Mouse (Mus musculus) MEL (cell line): ENCODE data around the gene Ust. TPM values are rescaled to one million over a fixed set of nuclear protein-coding genes. Genes with fewer than 3 reads are reported as not detected.

Experiments
- DNase-seq: peaks from one replicate; pipeline ENCODE4 v3.0.0; 2011; ENCODE audit warnings: low read depth, low spot score
- H3K27ac ChIP-seq: 2 replicates; pipeline ENCODE4 v1.5.1; 2012; ENCODE audit warnings: low read depth, mild to moderate bottlenecking, control low read depth, low read length, moderate library complexity; ENCODE audit not compliant: control insufficient read depth
- H3K27me3 ChIP-seq, 2 experiments: fragments of 150-350 bp in 1 of 2; sonication (generic) in 1 of 2; 2 replicates each; pipeline ENCODE4 v1.6.1; 2012; ENCODE audit warnings: low read length in 2 of 2, mild to moderate bottlenecking in 2 of 2, improper control_type of control experiment in 1 of 2, moderate library complexity in 1 of 2; ENCODE audit not compliant: insufficient read depth in 2 of 2, control insufficient read depth in 1 of 2
- H3K36me3 ChIP-seq, 2 experiments: 2 replicates each; pipeline ENCODE4 v1.6.1; 2012 to 2014; ENCODE audit warnings: low read length in 2 of 2, improper control_type of control experiment in 1 of 2, inconsistent platforms in 1 of 2, mild to moderate bottlenecking in 1 of 2; ENCODE audit not compliant: insufficient read depth in 2 of 2, control insufficient read depth in 1 of 2
- H3K4me1 ChIP-seq, 2 experiments: fragments of 150-350 bp in 1 of 2; sonication (generic) in 1 of 2; 2 replicates each; pipeline ENCODE4 v1.6.1; 2012; ENCODE audit warnings: low read length in 2 of 2, improper control_type of control experiment in 1 of 2, mild to moderate bottlenecking in 1 of 2; ENCODE audit not compliant: insufficient read depth in 2 of 2, control insufficient read depth in 1 of 2
- H3K4me3 ChIP-seq, 2 experiments: fragments of 150-350 bp in 1 of 2; sonication (generic) in 1 of 2; 2 replicates each; pipeline ENCODE4 v1.5.1; 2012; ENCODE audit warnings: low read depth in 2 of 2, low read length in 2 of 2, mild to moderate bottlenecking in 2 of 2, moderate library complexity in 2 of 2, control low read depth in 1 of 2, improper control_type of control experiment in 1 of 2; ENCODE audit not compliant: control insufficient read depth in 1 of 2, insufficient read depth in 1 of 2
- H3K79me2 ChIP-seq: 2 replicates; pipeline ENCODE4 v1.6.1; 2012; ENCODE audit warnings: mild to moderate bottlenecking, low read length, moderate library complexity; ENCODE audit not compliant: control insufficient read depth, poor library complexity, insufficient read depth
- H3K9ac ChIP-seq: 2 replicates; pipeline ENCODE4 v1.6.1; 2012; ENCODE audit warnings: low read depth, mild to moderate bottlenecking, control low read depth, low read length, moderate library complexity; ENCODE audit not compliant: control insufficient read depth, poor library complexity, severe bottlenecking
- H3K9me3 ChIP-seq: fragments of 150-350 bp; sonication (generic); replicated peaks from 2 replicates; pipeline ENCODE4 v1.6.1; 2012; ENCODE audit warnings: mild to moderate bottlenecking, low read length, improper control_type of control experiment, moderate library complexity; ENCODE audit not compliant: insufficient read depth
- CHD2 ChIP-seq: IDR thresholded peaks from 2 replicates; pipeline ENCODE4 v1.6.1; 2011; ENCODE audit warnings: low read length, improper control_type of control experiment
- CTCF ChIP-seq, 3 experiments: IDR thresholded peaks in 2 of 3; conservative IDR thresholded peaks in 1 of 3; 2 replicates each; pipeline ENCODE4 v1.5.1; 2011 to 2012; ENCODE audit warnings: low read length in 3 of 3, low read depth in 2 of 3, mild to moderate bottlenecking in 2 of 3, improper control_type of control experiment in 1 of 3, inconsistent platforms in 1 of 3, mixed read lengths in 1 of 3, moderate library complexity in 1 of 3; ENCODE audit not compliant: control insufficient read depth in 1 of 3, insufficient read depth in 1 of 3, poor library complexity in 1 of 3, severe bottlenecking in 1 of 3
- E2F4 ChIP-seq: IDR thresholded peaks from 2 replicates; pipeline ENCODE4 v1.6.1; 2011; ENCODE audit warnings: low read depth, low read length, improper control_type of control experiment, borderline replicate concordance
- ELF1 ChIP-seq: IDR thresholded peaks from 2 replicates; pipeline ENCODE4 v1.6.1; 2014; ENCODE audit warnings: low read depth, mild to moderate bottlenecking, inconsistent platforms, low read length, improper control_type of control experiment, moderate library complexity
- EP300 ChIP-seq, 2 experiments: IDR thresholded peaks; 2 replicates each; pipeline ENCODE4 v1.6.1; 2011; ENCODE audit warnings: improper control_type of control experiment in 2 of 2, low read length in 2 of 2, low read depth in 1 of 2, mild to moderate bottlenecking in 1 of 2
- ETS1 ChIP-seq: IDR thresholded peaks from 2 replicates; pipeline ENCODE4 v1.6.1; 2012; ENCODE audit warnings: low read depth, mild to moderate bottlenecking, inconsistent platforms, low read length, improper control_type of control experiment, moderate library complexity
- GATA1 ChIP-seq: IDR thresholded peaks from 2 replicates; pipeline ENCODE4 v1.6.1; 2011; ENCODE audit warnings: low read depth, low read length, improper control_type of control experiment
- JUND ChIP-seq: IDR thresholded peaks from 2 replicates; pipeline ENCODE4 v1.6.1; 2011; ENCODE audit warnings: low read depth, mild to moderate bottlenecking, improper control_type of control experiment, low read length
- MEF2A ChIP-seq: IDR thresholded peaks from 2 replicates; pipeline ENCODE4 v1.6.1; 2014; ENCODE audit warnings: low read depth, mild to moderate bottlenecking, inconsistent platforms, low read length, improper control_type of control experiment; ENCODE audit not compliant: poor library complexity, insufficient replicate concordance, severe bottlenecking; ENCODE audit errors: extremely low read depth
- MXI1 ChIP-seq: IDR thresholded peaks from 2 replicates; pipeline ENCODE4 v1.6.1; 2011; ENCODE audit warnings: mild to moderate bottlenecking, low read depth, low read length, improper control_type of control experiment
- MYB ChIP-seq: IDR thresholded peaks from 2 replicates; pipeline ENCODE4 v1.6.1; 2011; ENCODE audit warnings: mild to moderate bottlenecking, low read depth, low read length, improper control_type of control experiment
- NRF1 ChIP-seq: IDR thresholded peaks from 2 replicates; pipeline ENCODE4 v1.6.1; 2014; ENCODE audit warnings: low read depth, mild to moderate bottlenecking, inconsistent platforms, low read length, improper control_type of control experiment, moderate library complexity; ENCODE audit not compliant: poor library complexity, insufficient read depth, severe bottlenecking
- POLR2A ChIP-seq, 2 experiments: IDR thresholded peaks; 2 replicates each; pipeline ENCODE4 v1.6.1; 2011 to 2012; ENCODE audit warnings: low read length in 2 of 2, mild to moderate bottlenecking in 2 of 2, control low read depth in 1 of 2, improper control_type of control experiment in 1 of 2, low read depth in 1 of 2, moderate library complexity in 1 of 2; ENCODE audit not compliant: control insufficient read depth in 1 of 2, insufficient read depth in 1 of 2, poor library complexity in 1 of 2
- POLR2AphosphoS2 ChIP-seq: IDR thresholded peaks from 2 replicates; pipeline ENCODE4 v1.6.1; 2011; ENCODE audit warnings: low read length, improper control_type of control experiment
- SIN3A ChIP-seq: IDR thresholded peaks from 2 replicates; pipeline ENCODE4 v1.6.1; 2012; ENCODE audit warnings: low read length, improper control_type of control experiment, inconsistent platforms
- TAL1 ChIP-seq: IDR thresholded peaks from 2 replicates; pipeline ENCODE4 v1.6.1; 2012; ENCODE audit warnings: mild to moderate bottlenecking, inconsistent platforms, low read length, moderate library complexity, mixed read lengths
- TBP ChIP-seq: IDR thresholded peaks from 2 replicates; pipeline ENCODE4 v1.8.0; 2011; ENCODE audit warnings: low read depth, low read length, improper control_type of control experiment
- TCF12 ChIP-seq: IDR thresholded peaks from 2 replicates; pipeline ENCODE4 v1.6.1; 2014; ENCODE audit warnings: low read depth, mild to moderate bottlenecking, inconsistent platforms, low read length, improper control_type of control experiment, moderate library complexity
- UBTF ChIP-seq: IDR thresholded peaks from 2 replicates; pipeline ENCODE4 v1.6.1; 2012; ENCODE audit warnings: low read depth, mild to moderate bottlenecking, inconsistent platforms, low read length, improper control_type of control experiment, moderate library complexity, borderline replicate concordance; ENCODE audit not compliant: insufficient read depth
- USF1 ChIP-seq: IDR thresholded peaks from 2 replicates; pipeline ENCODE4 v1.6.1; 2014; ENCODE audit warnings: low read depth, mild to moderate bottlenecking, inconsistent platforms, low read length, improper control_type of control experiment, moderate library complexity
- USF2 ChIP-seq, 2 experiments: IDR thresholded peaks; 2 replicates each; pipeline ENCODE4 v1.6.1; 2011 to 2012; ENCODE audit warnings: improper control_type of control experiment in 2 of 2, low read length in 2 of 2, borderline replicate concordance in 1 of 2, inconsistent platforms in 1 of 2, low read depth in 1 of 2, mild to moderate bottlenecking in 1 of 2; ENCODE audit not compliant: insufficient read depth in 1 of 2
- ZKSCAN1 ChIP-seq: IDR thresholded peaks from 2 replicates; pipeline ENCODE4 v1.6.1; 2012; ENCODE audit warnings: low read depth, mild to moderate bottlenecking, inconsistent platforms, low read length, improper control_type of control experiment, moderate library complexity
- ZNF384 ChIP-seq: IDR thresholded peaks from 2 replicates; pipeline ENCODE4 v1.6.1; 2012; ENCODE audit warnings: low read depth, mild to moderate bottlenecking, inconsistent platforms, low read length, improper control_type of control experiment
- polyA plus RNA-seq, 2 experiments: library from polyadenylated mRNA; stranded (reverse) in 1 of 2; unstranded in 1 of 2; fragments of >175 nt in 1 of 2; fragments of >200 nt in 1 of 2; gene quantifications; 2 replicates each; pipeline versions ENCODE4 v1.2.1 to v1.2.4; 2012; ENCODE audit warnings: low replicate concordance in 2 of 2, low read depth in 1 of 2; ENCODE audit not compliant: insufficient read length in 2 of 2, insufficient read depth in 1 of 2, missing spikeins in 1 of 2
- total RNA-seq: library from RNA; depleted of rRNA; stranded (reverse); fragments of 300-350 nt; gene quantifications from 2 replicates; pipeline ENCODE4 v1.2.3, GENCODE M21; 2012

Gene Ust
- total and polyA plus RNA-seq, 3 experiments = not detected

DNA sequence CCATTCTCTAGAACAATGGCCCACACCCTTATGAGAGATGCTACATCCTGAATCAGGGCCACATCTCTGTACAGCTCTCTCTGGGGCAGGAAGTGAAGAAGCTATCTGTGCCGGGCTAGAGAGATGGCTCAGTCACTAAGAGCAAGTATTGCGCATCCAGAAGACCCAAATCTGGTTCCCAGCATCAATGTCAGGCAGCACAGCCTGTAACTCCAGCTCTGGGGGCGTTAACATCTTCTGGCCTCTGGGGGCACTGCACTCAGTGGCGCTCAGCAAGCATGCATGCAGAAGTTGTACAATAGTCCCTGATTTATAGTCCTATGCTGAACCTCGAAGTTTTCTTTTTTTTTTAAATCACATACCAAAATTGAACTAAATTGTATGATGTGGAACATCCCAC, 341.0 kb downstream of the Ust start:
- no peak overlapping the region for H3K27ac ChIP-seq
- TF ChIP-seq CTCF (IDR thresholded peaks at IDR 0.05 in 2 of 3, conservative IDR thresholded peaks at IDR 0.05 in 1 of 3; ENCODE audit: control insufficient read depth in 1 of 3, insufficient read depth in 1 of 3, low read depth in 2 of 3, low read length in 3 of 3, poor library complexity in 1 of 3, severe bottlenecking in 1 of 3) (peak in 1 of 3 experiments; percentile 9; a peak in 2 of 6 replicates), EP300 (IDR thresholded peaks at IDR 0.05; ENCODE audit: low read depth in 1 of 2, low read length in 2 of 2) (no peak)
- H3K9me3 ChIP-seq = no peaks in the 10 kb centered on the region
- no peak overlapping the region for H3K4me3 ChIP-seq
- H3K79me2 ChIP-seq = no peaks in the 10 kb centered on the region
- H3K27me3 ChIP-seq = no peaks in the 10 kb centered on the region
- H3K9ac ChIP-seq = no peak overlapping the region
- H3K4me1 ChIP-seq = no peaks in the 10 kb centered on the region
- no peaks in the 10 kb centered on the region for H3K36me3 ChIP-seq
- DNase-seq = no peak

DNA sequence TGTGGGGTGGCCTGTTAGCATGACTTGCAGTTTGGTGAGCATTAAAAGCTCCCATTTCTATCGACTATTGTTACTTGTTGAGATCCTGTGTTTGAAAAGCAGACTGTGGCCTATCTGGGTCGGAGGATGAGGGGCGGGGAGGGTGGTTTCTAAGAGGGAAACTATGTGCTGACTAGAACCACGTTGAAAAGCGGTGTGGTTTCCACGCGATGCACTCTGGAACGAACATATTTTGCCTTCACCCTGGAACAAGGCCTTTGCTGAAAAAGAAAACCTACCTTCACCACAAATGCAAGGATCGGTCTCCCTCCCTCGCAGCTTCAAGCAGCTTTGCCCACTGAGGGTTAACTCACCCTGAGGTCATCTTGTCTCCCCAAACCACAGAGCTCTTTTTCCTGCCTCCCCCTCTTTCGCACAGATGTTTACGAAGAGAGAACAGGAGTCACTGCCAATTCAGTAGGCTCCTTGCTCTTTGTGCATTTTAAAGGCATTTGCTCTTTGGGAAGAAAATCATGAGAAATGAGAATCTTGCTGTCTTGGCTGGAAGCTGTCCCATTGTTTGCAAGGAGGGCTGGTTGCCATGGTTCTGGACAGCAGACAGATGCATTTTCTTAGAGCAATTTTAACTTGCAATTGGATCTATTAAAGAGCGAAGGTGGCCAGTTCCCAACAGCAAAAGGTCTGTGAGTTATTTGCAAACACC, 342.1 kb downstream of the Ust start:
- Histone ChIP-seq H3K4me1 (no peaks in the 10 kb centered on the region), H3K36me3 (no peaks in the 10 kb centered on the region), H3K4me3 (no peak overlapping the region), H3K27ac (no peak overlapping the region), H3K9ac (no peak overlapping the region), H3K9me3 (no peaks in the 10 kb centered on the region), H3K79me2 (no peaks in the 10 kb centered on the region), H3K27me3 (no peaks in the 10 kb centered on the region)
- no peak for TF ChIP-seq USF2 (IDR thresholded peaks at IDR 0.05; ENCODE audit: borderline replicate concordance in 1 of 2, insufficient read depth in 1 of 2, low read depth in 1 of 2, low read length in 2 of 2)
- no peak for TF ChIP-seq EP300 (IDR thresholded peaks at IDR 0.05; ENCODE audit: low read depth in 1 of 2, low read length in 2 of 2)
- TF ChIP-seq POLR2AphosphoS2 = no peak
- no peak for TF ChIP-seq MEF2A
- no peak for TF ChIP-seq ELF1
- no peak for TF ChIP-seq NRF1
- TF ChIP-seq POLR2A (IDR thresholded peaks at IDR 0.05; ENCODE audit: control insufficient read depth in 1 of 2, insufficient read depth in 1 of 2, low read depth in 1 of 2, low read length in 2 of 2, poor library complexity in 1 of 2) = no peak
- no peak for TF ChIP-seq CTCF (IDR thresholded peaks at IDR 0.05 in 2 of 3, conservative IDR thresholded peaks at IDR 0.05 in 1 of 3; ENCODE audit: control insufficient read depth in 1 of 3, insufficient read depth in 1 of 3, low read depth in 2 of 3, low read length in 3 of 3, poor library complexity in 1 of 3, severe bottlenecking in 1 of 3)
- no peak for TF ChIP-seq USF1
- no peak for DNase-seq

DNA sequence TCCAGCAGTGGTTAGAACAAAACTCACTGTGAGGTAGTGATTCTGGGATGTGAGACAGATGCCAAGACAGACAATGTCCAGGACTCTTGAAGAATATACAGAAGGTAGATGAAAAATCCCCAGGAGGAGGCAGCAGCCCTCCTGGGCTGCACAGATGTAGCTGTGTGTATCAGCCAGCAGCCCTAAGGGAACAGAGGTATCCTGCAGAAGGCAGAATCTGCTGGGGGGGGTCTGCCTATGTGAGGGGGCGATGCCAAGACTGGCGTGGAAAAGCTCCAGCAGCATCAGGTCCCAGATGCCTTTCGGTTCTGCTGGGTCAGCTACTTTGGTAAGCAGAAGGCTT, 342.6 kb downstream of the Ust start:
- Histone ChIP-seq H3K9ac (no peak overlapping the region), H3K4me1 (no peaks in the 10 kb centered on the region), H3K27me3 (no peaks in the 10 kb centered on the region), H3K27ac (no peak overlapping the region), H3K9me3 (no peaks in the 10 kb centered on the region), H3K79me2 (no peaks in the 10 kb centered on the region), H3K4me3 (no peak overlapping the region), H3K36me3 (no peaks in the 10 kb centered on the region)
- no peak for DNase-seq
- TF ChIP-seq UBTF (no peak), NRF1 (no peak), ZKSCAN1 (no peak), USF1 (no peak), CTCF (IDR thresholded peaks at IDR 0.05 in 2 of 3, conservative IDR thresholded peaks at IDR 0.05 in 1 of 3; ENCODE audit: control insufficient read depth in 1 of 3, insufficient read depth in 1 of 3, low read depth in 2 of 3, low read length in 3 of 3, poor library complexity in 1 of 3, severe bottlenecking in 1 of 3) (no peak), MXI1 (no peak), TCF12 (no peak), ETS1 (no peak), E2F4 (no peak), JUND (no peak), SIN3A (no peak), GATA1 (no peak), ZNF384 (no peak), CHD2 (no peak), TBP (no peak), MYB (no peak), TAL1 (no peak)
